Mouse (Mus musculus): ENCODE results near the gene Gm37419. TPM values are rescaled to one million over a fixed set of nuclear protein-coding genes. Genes with fewer than 3 reads are reported as not detected.

Gene Gm37419
- not detected in 2 replicates for polyA plus RNA-seq (2014; fragmentation: Nextera tagmentation; extraction: Ambion mirVana)

- peak within 1 kb of the TSS; percentile 98 for H3K27ac ChIP-seq (ENCODE audit: low read depth)
- DNase-seq (ENCODE audit: low spot score) (peak; percentile 91), ATAC-seq (replicated peaks; ENCODE audit: low FRiP score, low TSS enrichment, low read depth) (peak; percentile 84)
- WGBS = under 1% methylated on average over 68 of the region's 68 CpGs
- peak within 1 kb of the TSS; percentile 79 for H3K4me3 ChIP-seq (ENCODE audit: low read depth, low read length)
- peak within 1 kb of the TSS; percentile 95 for H3K4me2 ChIP-seq (ENCODE audit: low read length)
- H3K36me3 ChIP-seq (ENCODE audit: control insufficient read depth, insufficient read depth, low read length) = no peaks in the 10 kb centered on the region
- peak within 1 kb of the TSS; percentile 71 for H3K9ac ChIP-seq (ENCODE audit: low read length)
- no peaks in the 10 kb centered on the region for H3K9me3 ChIP-seq (ENCODE audit: control insufficient read depth, low read length)
- peaks cover 3% of the 10 kb centered on the region; the same call in 1 of the 2 replicates for H3K27me3 ChIP-seq (replicated peaks; ENCODE audit: control insufficient read depth, insufficient read depth, low read length)
- peaks cover 33% of the 10 kb centered on the region for H3K4me1 ChIP-seq (replicated peaks; ENCODE audit: control insufficient read depth, insufficient read depth, low read length)
These were observed at the start of gene Gm37419, which contains the start of gene Bcl6 for GRCm38 (mm10) chr16:23988466-23989208. Gene Gm37419 (plus strand): TSS chr16:23988482. Gene Bcl6 (minus strand): TSS chr16:23988852.

GRCm38 (mm10) chr16:23944801-23945200 is 43.5 kb upstream of the Gm37419 start:
- Histone ChIP-seq H3K36me3 (ENCODE audit: control insufficient read depth, insufficient read depth, low read length) (no peaks in the 10 kb centered on the region), H3K9ac (ENCODE audit: low read length) (no peak overlapping the region), H3K4me1 (replicated peaks; ENCODE audit: control insufficient read depth, insufficient read depth, low read length) (no peaks in the 10 kb centered on the region), H3K27ac (ENCODE audit: low read depth) (no peak overlapping the region), H3K27me3 (replicated peaks; ENCODE audit: control insufficient read depth, insufficient read depth, low read length) (no peaks in the 10 kb centered on the region), H3K4me3 (ENCODE audit: low read depth, low read length) (no peak overlapping the region), H3K9me3 (ENCODE audit: control insufficient read depth, low read length) (no peaks in the 10 kb centered on the region; the same call in 1 of the 2 replicates), H3K4me2 (ENCODE audit: low read length) (no peak overlapping the region)
- 30% methylated on average over 3 of the region's 3 CpGs for WGBS
- ATAC-seq (replicated peaks; ENCODE audit: low FRiP score, low TSS enrichment, low read depth) (no peak), DNase-seq (ENCODE audit: low spot score) (no peak)

GRCm38 (mm10) chr16:23947654-23948053 is 40.6 kb upstream of the Gm37419 start:
- WGBS = 88% methylated on average over 6 of the region's 6 CpGs
- no peak for DNase-seq (ENCODE audit: low spot score)
- no peak overlapping the region for H3K4me3 ChIP-seq (ENCODE audit: low read depth, low read length)
- H3K9ac ChIP-seq (ENCODE audit: low read length) = no peak overlapping the region
- ATAC-seq (replicated peaks; ENCODE audit: low FRiP score, low TSS enrichment, low read depth) = no peak
- H3K27ac ChIP-seq (ENCODE audit: low read depth) = no peak overlapping the region
- no peaks in the 10 kb centered on the region for H3K27me3 ChIP-seq (replicated peaks; ENCODE audit: control insufficient read depth, insufficient read depth, low read length)
- H3K9me3 ChIP-seq (ENCODE audit: control insufficient read depth, low read length) = no peaks in the 10 kb centered on the region; the same call in 1 of the 2 replicates
- no peak overlapping the region for H3K4me2 ChIP-seq (ENCODE audit: low read length)
- no peaks in the 10 kb centered on the region for H3K4me1 ChIP-seq (replicated peaks; ENCODE audit: control insufficient read depth, insufficient read depth, low read length)
- no peaks in the 10 kb centered on the region for H3K36me3 ChIP-seq (ENCODE audit: control insufficient read depth, insufficient read depth, low read length)

DNA sequence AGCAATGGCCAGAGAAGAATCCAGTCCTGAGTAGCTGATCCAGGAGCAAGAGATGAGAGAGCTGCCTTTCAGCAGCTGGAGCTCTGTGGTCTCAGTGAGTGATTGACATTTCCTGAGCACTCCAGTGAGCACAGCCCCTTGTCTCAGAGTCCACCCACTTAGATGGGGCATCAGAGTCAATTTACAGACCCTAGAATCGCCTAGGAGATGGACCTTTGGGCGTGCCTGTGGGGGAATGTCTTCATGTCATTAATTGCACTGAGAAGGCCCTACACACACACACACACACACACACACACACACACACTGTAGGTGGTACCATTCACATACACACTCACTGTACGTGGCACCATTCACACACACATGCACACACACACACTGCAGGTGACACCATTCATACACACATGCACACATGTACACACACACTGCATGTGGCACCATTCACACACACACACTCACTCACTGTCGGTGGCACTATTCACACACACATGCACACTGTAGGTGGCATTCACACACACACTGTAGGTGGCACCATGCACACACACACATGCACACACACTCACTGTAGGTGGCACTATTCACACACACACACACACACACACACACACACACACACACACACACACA is 36.1 kb upstream of the Gm37419 start:
- no peaks in the 10 kb centered on the region for H3K4me1 ChIP-seq (replicated peaks; ENCODE audit: control insufficient read depth, insufficient read depth, low read length)
- WGBS = 64% methylated on average over 4 of the region's 4 CpGs
- no peak overlapping the region for H3K4me3 ChIP-seq (ENCODE audit: low read depth, low read length)
- H3K27me3 ChIP-seq (replicated peaks; ENCODE audit: control insufficient read depth, insufficient read depth, low read length) = no peaks in the 10 kb centered on the region
- no peak overlapping the region for H3K4me2 ChIP-seq (ENCODE audit: low read length)
- DNase-seq (ENCODE audit: low spot score) (no peak), ATAC-seq (replicated peaks; ENCODE audit: low FRiP score, low TSS enrichment, low read depth) (no peak)
- no peaks in the 10 kb centered on the region; the same call in 1 of the 2 replicates for H3K9me3 ChIP-seq (ENCODE audit: control insufficient read depth, low read length)
- no peak overlapping the region for H3K27ac ChIP-seq (ENCODE audit: low read depth)
- H3K9ac ChIP-seq (ENCODE audit: low read length) = no peak overlapping the region
- H3K36me3 ChIP-seq (ENCODE audit: control insufficient read depth, insufficient read depth, low read length) = no peaks in the 10 kb centered on the region

- H3K4me3 ChIP-seq (ENCODE audit: low read depth, low read length) = no peak overlapping the region
- no peak overlapping the region for H3K4me2 ChIP-seq (ENCODE audit: low read length)
- ATAC-seq (replicated peaks; ENCODE audit: low FRiP score, low TSS enrichment, low read depth) = no peak
- H3K27ac ChIP-seq (ENCODE audit: low read depth) = no peak overlapping the region
- H3K36me3 ChIP-seq (ENCODE audit: control insufficient read depth, insufficient read depth, low read length) = no peaks in the 10 kb centered on the region
- no peaks in the 10 kb centered on the region for H3K4me1 ChIP-seq (replicated peaks; ENCODE audit: control insufficient read depth, insufficient read depth, low read length)
- WGBS = 55% methylated on average over 11 of the region's 11 CpGs
- no peaks in the 10 kb centered on the region for H3K27me3 ChIP-seq (replicated peaks; ENCODE audit: control insufficient read depth, insufficient read depth, low read length)
- no peak overlapping the region for H3K9ac ChIP-seq (ENCODE audit: low read length)
- DNase-seq (ENCODE audit: low spot score) = peak; percentile 76
- no peaks in the 10 kb centered on the region for H3K9me3 ChIP-seq (ENCODE audit: control insufficient read depth, low read length)
These were observed 34.9 kb upstream of the Gm37419 start for GRCm38 (mm10) chr16:23953189-23953958.

DNA sequence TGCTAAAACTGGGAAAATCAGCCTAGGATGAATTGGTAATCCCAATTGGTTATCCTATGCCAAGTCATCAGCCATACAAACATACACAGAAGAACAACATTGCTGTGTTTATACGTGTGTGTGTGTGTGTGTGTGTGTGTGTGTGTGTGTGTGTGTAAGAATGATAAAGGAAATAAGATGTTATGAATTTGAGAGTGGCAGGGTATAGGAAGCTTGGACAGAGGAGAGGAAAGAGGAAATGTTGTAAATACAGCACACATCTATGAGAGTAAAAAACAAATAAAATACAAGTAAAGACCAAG is 34.4 kb upstream of the Gm37419 start:
- ATAC-seq (replicated peaks; ENCODE audit: low FRiP score, low TSS enrichment, low read depth) (no peak), DNase-seq (ENCODE audit: low spot score) (no peak)
- Histone ChIP-seq H3K9ac (ENCODE audit: low read length) (no peak overlapping the region), H3K4me2 (ENCODE audit: low read length) (no peak overlapping the region), H3K27me3 (replicated peaks; ENCODE audit: control insufficient read depth, insufficient read depth, low read length) (no peaks in the 10 kb centered on the region), H3K4me1 (replicated peaks; ENCODE audit: control insufficient read depth, insufficient read depth, low read length) (no peaks in the 10 kb centered on the region), H3K36me3 (ENCODE audit: control insufficient read depth, insufficient read depth, low read length) (no peaks in the 10 kb centered on the region), H3K27ac (ENCODE audit: low read depth) (no peak overlapping the region), H3K4me3 (ENCODE audit: low read depth, low read length) (no peak overlapping the region), H3K9me3 (ENCODE audit: control insufficient read depth, low read length) (no peaks in the 10 kb centered on the region)
- 17% methylated on average over 1 of the region's 1 CpGs for WGBS

DNA sequence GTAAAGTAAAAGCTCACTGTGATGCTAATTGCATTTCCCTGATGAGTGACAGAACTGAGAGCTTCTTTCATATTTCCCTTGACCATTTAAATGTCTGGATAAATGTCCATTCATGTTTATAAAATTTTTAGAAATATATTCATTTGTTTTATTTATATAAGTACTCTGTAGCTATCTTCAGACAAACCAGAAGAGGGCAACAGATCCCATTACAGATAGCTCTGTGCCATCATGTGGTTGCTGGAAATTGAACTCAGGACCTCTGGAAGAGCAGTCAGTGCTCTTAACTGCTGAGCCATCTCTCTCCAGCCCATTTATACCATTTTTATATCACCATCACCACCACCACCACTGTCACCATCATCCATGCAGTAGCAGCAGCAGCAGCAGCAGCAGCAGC is 29.3 kb upstream of the Gm37419 start:
- Histone ChIP-seq H3K4me1 (replicated peaks; ENCODE audit: control insufficient read depth, insufficient read depth, low read length) (no peaks in the 10 kb centered on the region), H3K4me2 (ENCODE audit: low read length) (no peak overlapping the region), H3K36me3 (ENCODE audit: control insufficient read depth, insufficient read depth, low read length) (no peaks in the 10 kb centered on the region), H3K27ac (ENCODE audit: low read depth) (no peak overlapping the region), H3K9me3 (ENCODE audit: control insufficient read depth, low read length) (no peaks in the 10 kb centered on the region), H3K9ac (ENCODE audit: low read length) (no peak overlapping the region), H3K27me3 (replicated peaks; ENCODE audit: control insufficient read depth, insufficient read depth, low read length) (no peaks in the 10 kb centered on the region), H3K4me3 (ENCODE audit: low read depth, low read length) (no peak overlapping the region)
- DNase-seq (ENCODE audit: low spot score) (no peak), ATAC-seq (replicated peaks; ENCODE audit: low FRiP score, low TSS enrichment, low read depth) (no peak)

DNA sequence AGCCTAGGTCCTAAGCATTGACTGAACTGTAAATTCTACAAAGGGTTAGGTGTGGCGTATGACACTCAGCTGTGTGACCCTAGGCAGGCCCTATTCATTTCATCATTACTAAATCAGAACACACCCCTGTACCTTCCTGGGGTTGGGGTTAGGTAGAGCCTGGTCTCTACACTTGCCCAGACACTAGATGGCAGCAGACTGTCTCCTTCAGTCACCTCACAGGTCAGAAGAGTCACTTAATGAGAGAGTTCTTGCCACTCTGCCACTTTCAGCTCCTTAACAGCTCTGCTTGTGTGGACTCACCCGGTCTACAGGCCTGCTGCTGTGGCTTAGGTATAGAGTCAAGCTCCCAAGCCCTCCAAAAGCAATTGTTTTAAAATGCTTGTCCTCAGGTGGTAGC is 25.9 kb upstream of the Gm37419 start:
- Histone ChIP-seq H3K9ac (ENCODE audit: low read length) (no peak overlapping the region), H3K36me3 (ENCODE audit: control insufficient read depth, insufficient read depth, low read length) (no peaks in the 10 kb centered on the region), H3K27me3 (replicated peaks; ENCODE audit: control insufficient read depth, insufficient read depth, low read length) (no peaks in the 10 kb centered on the region), H3K4me2 (ENCODE audit: low read length) (no peak overlapping the region), H3K27ac (ENCODE audit: low read depth) (no peak overlapping the region), H3K4me1 (replicated peaks; ENCODE audit: control insufficient read depth, insufficient read depth, low read length) (no peaks in the 10 kb centered on the region), H3K9me3 (ENCODE audit: control insufficient read depth, low read length) (no peaks in the 10 kb centered on the region), H3K4me3 (ENCODE audit: low read depth, low read length) (no peak overlapping the region)
- no peak for DNase-seq (ENCODE audit: low spot score)
- ATAC-seq (replicated peaks; ENCODE audit: low FRiP score, low TSS enrichment, low read depth) = no peak
- 86% methylated on average over 2 of the region's 2 CpGs for WGBS

Measured in intestine, embryonic 14.5 days (tissue).